Mouse (Mus musculus): Measurements from ENCODE around the gene Stc2. TPM values are rescaled to one million over a fixed set of nuclear protein-coding genes. Genes with fewer than 3 reads are reported as not detected.

Gene Stc2
- total and polyA plus RNA-seq, 2 experiments = 0.05 to 0.18 TPM

DNA sequence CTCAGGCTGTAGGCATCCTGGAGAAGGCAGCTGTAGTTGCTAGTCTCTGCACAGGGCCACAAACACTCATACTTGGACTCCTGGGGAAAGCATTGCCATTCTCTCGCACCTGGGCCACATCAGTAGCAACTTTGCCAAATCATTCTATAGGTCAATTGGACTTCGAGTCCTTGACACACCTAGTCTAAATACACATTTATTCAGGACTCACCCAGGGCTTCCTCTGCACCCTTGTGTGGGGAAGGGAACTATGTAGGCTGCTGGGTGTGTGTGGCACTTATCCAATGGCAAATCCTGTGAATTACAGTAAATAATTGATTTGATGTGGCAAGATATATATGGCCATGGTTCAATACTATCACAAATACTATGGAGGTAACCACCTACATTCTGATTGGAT is 14.1 kb upstream of the Stc2 start:
- Histone ChIP-seq H3K36me3 (ENCODE audit: control insufficient read depth, insufficient read depth, low read length) (no peaks in the 10 kb centered on the region), H3K27ac (replicated peaks; ENCODE audit: insufficient read depth, low read depth, low read length) (no peak overlapping the region), H3K4me3 (ENCODE audit: insufficient read depth, low read depth, low read length) (no peak overlapping the region), H3K79me2 (ENCODE audit: control insufficient read depth, insufficient read depth, low read length) (no peaks in the 10 kb centered on the region), H3K9ac (ENCODE audit: low read depth, low read length) (no peak overlapping the region), H3K4me1 (ENCODE audit: control insufficient read depth, insufficient read depth, low read length) (no peaks in the 10 kb centered on the region), H3K27me3 (ENCODE audit: control insufficient read depth, insufficient read depth, low read length) (no peaks in the 10 kb centered on the region)
- TF ChIP-seq CTCF (IDR thresholded peaks at IDR 0.05; ENCODE audit: low read depth, low read length) (no peak), POLR2A (IDR thresholded peaks at IDR 0.05; ENCODE audit: extremely low read depth, insufficient read depth, low read length) (no peak)
- DNase-seq (ENCODE audit: extremely low read depth, low read depth, low spot score) = no peak
- 82% methylated on average over 2 of the region's 2 CpGs for WGBS

- Histone ChIP-seq H3K27ac (replicated peaks; ENCODE audit: insufficient read depth, low read depth, low read length) (no peak overlapping the region), H3K9ac (ENCODE audit: low read depth, low read length) (no peak overlapping the region), H3K4me1 (ENCODE audit: control insufficient read depth, insufficient read depth, low read length) (no peaks in the 10 kb centered on the region), H3K36me3 (ENCODE audit: control insufficient read depth, insufficient read depth, low read length) (no peaks in the 10 kb centered on the region), H3K27me3 (ENCODE audit: control insufficient read depth, insufficient read depth, low read length) (no peaks in the 10 kb centered on the region), H3K4me3 (ENCODE audit: insufficient read depth, low read depth, low read length) (no peak overlapping the region), H3K79me2 (ENCODE audit: control insufficient read depth, insufficient read depth, low read length) (no peaks in the 10 kb centered on the region)
- no peak for TF ChIP-seq POLR2A (IDR thresholded peaks at IDR 0.05; ENCODE audit: extremely low read depth, insufficient read depth, low read length)
- no peak for TF ChIP-seq CTCF (IDR thresholded peaks at IDR 0.05; ENCODE audit: low read depth, low read length)
- no peak for DNase-seq (ENCODE audit: extremely low read depth, low read depth, low spot score)
- WGBS = 83% methylated on average over 5 of the region's 5 CpGs
Observed at GRCm38 (mm10) chr11:31382145-31382544, 12.3 kb upstream of the Stc2 start.

DNA sequence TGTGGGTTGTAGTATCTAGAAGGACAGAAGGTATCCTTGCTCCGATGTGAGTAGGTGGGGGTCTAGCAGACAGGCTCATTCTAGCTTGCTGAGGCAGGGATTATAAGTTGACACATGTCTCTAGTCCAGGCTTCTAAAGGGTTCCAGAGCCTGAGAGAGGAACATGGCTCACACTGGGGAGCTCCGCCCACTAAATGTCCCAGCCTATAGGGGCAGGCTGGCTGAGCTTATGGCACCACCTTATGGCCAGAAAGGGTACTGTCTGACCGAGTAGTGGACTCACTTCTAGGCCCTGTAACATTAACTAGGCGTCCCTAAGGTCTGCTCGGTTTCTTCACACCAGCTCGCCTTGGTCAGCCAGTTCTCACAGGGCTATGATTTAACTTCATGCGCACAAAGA is 3.6 kb upstream of the Stc2 start:
- no peaks in the 10 kb centered on the region for H3K79me2 ChIP-seq (ENCODE audit: control insufficient read depth, insufficient read depth, low read length)
- no peaks in the 10 kb centered on the region; the same call in 1 of the 2 replicates for H3K4me1 ChIP-seq (ENCODE audit: control insufficient read depth, insufficient read depth, low read length)
- TF ChIP-seq CTCF (IDR thresholded peaks at IDR 0.05; ENCODE audit: low read depth, low read length) = peak; percentile 67
- TF ChIP-seq POLR2A (IDR thresholded peaks at IDR 0.05; ENCODE audit: extremely low read depth, insufficient read depth, low read length) = no peak
- H3K36me3 ChIP-seq (ENCODE audit: control insufficient read depth, insufficient read depth, low read length) = no peaks in the 10 kb centered on the region
- H3K27me3 ChIP-seq (ENCODE audit: control insufficient read depth, insufficient read depth, low read length) = peaks cover 20% of the 10 kb centered on the region; the same call in 1 of the 2 replicates
- H3K9ac ChIP-seq (ENCODE audit: low read depth, low read length) = no peak overlapping the region
- 68% methylated on average over 7 of the region's 7 CpGs for WGBS
- no peak overlapping the region for H3K27ac ChIP-seq (replicated peaks; ENCODE audit: insufficient read depth, low read depth, low read length)
- no peak overlapping the region for H3K4me3 ChIP-seq (ENCODE audit: insufficient read depth, low read depth, low read length)
- peak; percentile 2 for DNase-seq (ENCODE audit: extremely low read depth, low read depth, low spot score)

GRCm38 (mm10) chr11:31372206-31372605 is 2.3 kb upstream of the Stc2 start:
- TF ChIP-seq CTCF (IDR thresholded peaks at IDR 0.05; ENCODE audit: low read depth, low read length) (no peak), POLR2A (IDR thresholded peaks at IDR 0.05; ENCODE audit: extremely low read depth, insufficient read depth, low read length) (no peak)
- WGBS = 79% methylated on average over 4 of the region's 4 CpGs
- Histone ChIP-seq H3K27ac (replicated peaks; ENCODE audit: insufficient read depth, low read depth, low read length) (no peak overlapping the region), H3K79me2 (ENCODE audit: control insufficient read depth, insufficient read depth, low read length) (no peaks in the 10 kb centered on the region), H3K36me3 (ENCODE audit: control insufficient read depth, insufficient read depth, low read length) (no peaks in the 10 kb centered on the region), H3K27me3 (ENCODE audit: control insufficient read depth, insufficient read depth, low read length) (peaks cover 23% of the 10 kb centered on the region; the same call in 1 of the 2 replicates), H3K4me3 (ENCODE audit: insufficient read depth, low read depth, low read length) (no peak overlapping the region), H3K4me1 (ENCODE audit: control insufficient read depth, insufficient read depth, low read length) (no peaks in the 10 kb centered on the region; the same call in 1 of the 2 replicates), H3K9ac (ENCODE audit: low read depth, low read length) (no peak overlapping the region)
- no peak for DNase-seq (ENCODE audit: extremely low read depth, low read depth, low spot score)

DNA sequence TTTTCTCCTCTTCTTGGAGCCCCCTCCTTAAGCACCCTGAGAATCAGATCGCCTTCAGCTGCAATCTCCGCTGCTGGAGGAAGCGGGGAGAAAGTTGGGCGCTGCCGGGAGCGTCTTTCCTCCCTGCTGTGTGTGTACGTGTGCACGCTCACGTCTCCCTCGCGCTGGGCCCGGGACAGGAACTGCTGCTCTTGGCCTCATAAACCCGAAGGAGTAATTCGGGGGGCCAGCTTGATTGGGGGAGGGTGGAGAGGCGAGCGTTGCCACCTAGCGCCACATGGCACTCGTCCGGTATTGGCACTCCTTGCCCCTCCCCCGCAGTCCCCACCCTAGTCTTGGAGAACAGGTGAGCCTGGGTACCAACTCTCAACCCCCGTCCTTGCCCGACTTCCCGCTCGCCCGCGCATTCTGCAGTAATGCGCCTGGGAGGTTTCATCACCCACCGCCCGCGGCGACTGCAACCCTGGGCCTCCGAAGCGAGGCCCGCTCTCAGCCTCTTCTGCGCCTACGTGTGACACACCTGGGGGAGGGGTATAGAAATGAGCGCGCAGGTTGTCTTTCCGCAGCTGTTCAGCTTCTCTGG is 1.5 kb upstream of the Stc2 start:
- Histone ChIP-seq H3K4me3 (ENCODE audit: insufficient read depth, low read depth, low read length) (no peak overlapping the region), H3K79me2 (ENCODE audit: control insufficient read depth, insufficient read depth, low read length) (no peaks in the 10 kb centered on the region), H3K4me1 (ENCODE audit: control insufficient read depth, insufficient read depth, low read length) (no peaks in the 10 kb centered on the region; the same call in 1 of the 2 replicates), H3K27me3 (ENCODE audit: control insufficient read depth, insufficient read depth, low read length) (peaks cover 23% of the 10 kb centered on the region; the same call in 1 of the 2 replicates), H3K9ac (ENCODE audit: low read depth, low read length) (no peak overlapping the region), H3K36me3 (ENCODE audit: control insufficient read depth, insufficient read depth, low read length) (no peaks in the 10 kb centered on the region), H3K27ac (replicated peaks; ENCODE audit: insufficient read depth, low read depth, low read length) (no peak overlapping the region)
- no peak for DNase-seq (ENCODE audit: extremely low read depth, low read depth, low spot score)
- 8% methylated on average over 39 of the region's 39 CpGs for WGBS
- TF ChIP-seq CTCF (IDR thresholded peaks at IDR 0.05; ENCODE audit: low read depth, low read length) (no peak), POLR2A (IDR thresholded peaks at IDR 0.05; ENCODE audit: extremely low read depth, insufficient read depth, low read length) (no peak)

Measured in liver, adult 2 months (tissue).